Mouse (Mus musculus): ENCODE measurements around the gene Bspry.
"Not testable (repeated sequence)": the region's sequence is repeated elsewhere in the genome, so short reads cannot be mapped to it uniquely, and the experiment has no call there.

Gene Bspry

GRCm38 (mm10) chr4:62479937-62480708 lies at the start of gene Bspry:
Bspry (plus strand) TSS chr4:62480053.
- DNase-seq, result peak; percentile 84

GRCm38 (mm10) chr4:62430678-62431077 lies 49.2 kb upstream of the Bspry start:
- DNase-seq, result peak; percentile 47

GRCm38 (mm10) chr4:62431522-62431921 lies 48.3 kb upstream of the Bspry start:
- DNase-seq, result no peak

- DNase-seq, result peak; percentile 78
Measured at GRCm38 (mm10) chr4:62433939-62434870, 45.6 kb upstream of the Bspry start.

- peak; percentile 80 for DNase-seq
Measured at GRCm38 (mm10) chr4:62435081-62435480, 44.8 kb upstream of the Bspry start, which contains the start of gene Rnf183. Rnf183 (minus strand) TSS chr4:62435252.

GRCm38 (mm10) chr4:62437256-62437778 lies 42.5 kb upstream of the Bspry start:
- DNase-seq, result no peak

- DNase-seq, result peak; percentile 90
Measured at GRCm38 (mm10) chr4:62437871-62438270, 42.0 kb upstream of the Bspry start.

- no peak for DNase-seq
Measured at GRCm38 (mm10) chr4:62439793-62440192, 40.1 kb upstream of the Bspry start.

GRCm38 (mm10) chr4:62440544-62440943 lies 39.3 kb upstream of the Bspry start:
- DNase-seq, result peak; percentile 90

GRCm38 (mm10) chr4:62440986-62441385 lies 38.9 kb upstream of the Bspry start:
- no peak for DNase-seq

- peak; percentile 58 for DNase-seq
Measured at GRCm38 (mm10) chr4:62454995-62455394, 24.9 kb upstream of the Bspry start.

GRCm38 (mm10) chr4:62459081-62459480 lies 20.8 kb upstream of the Bspry start:
- no peak for DNase-seq

GRCm38 (mm10) chr4:62460348-62460747 lies 19.5 kb upstream of the Bspry start:
- no peak for DNase-seq

- DNase-seq, result peak; percentile 73
Measured at GRCm38 (mm10) chr4:62463124-62463523, 16.7 kb upstream of the Bspry start.

GRCm38 (mm10) chr4:62468158-62468557 lies 11.7 kb upstream of the Bspry start:
- no peak for DNase-seq

GRCm38 (mm10) chr4:62470598-62471051 lies 9.2 kb upstream of the Bspry start, which contains the start of gene Wdr31:
Wdr31 (minus strand) TSS chr4:62470896.
- DNase-seq, result peak; percentile 81

- no peak for DNase-seq
Measured at GRCm38 (mm10) chr4:62472071-62472470, 7.8 kb upstream of the Bspry start.

- no peak for DNase-seq
Measured at GRCm38 (mm10) chr4:62475131-62475530, 4.7 kb upstream of the Bspry start.

- no peak for DNase-seq
Measured at GRCm38 (mm10) chr4:62475793-62476192, 4.1 kb upstream of the Bspry start.

GRCm38 (mm10) chr4:62477542-62478244 lies 2.2 kb upstream of the Bspry start:
- DNase-seq, result no peak

- DNase-seq, result not testable (repeated sequence)
Measured at GRCm38 (mm10) chr4:62479593-62479936, 288 bp upstream of the Bspry start.

Measured in kidney, adult 9 months (tissue).